ENCODE assay signal across 8 mouse cellular contexts in the genomic region with DNA sequence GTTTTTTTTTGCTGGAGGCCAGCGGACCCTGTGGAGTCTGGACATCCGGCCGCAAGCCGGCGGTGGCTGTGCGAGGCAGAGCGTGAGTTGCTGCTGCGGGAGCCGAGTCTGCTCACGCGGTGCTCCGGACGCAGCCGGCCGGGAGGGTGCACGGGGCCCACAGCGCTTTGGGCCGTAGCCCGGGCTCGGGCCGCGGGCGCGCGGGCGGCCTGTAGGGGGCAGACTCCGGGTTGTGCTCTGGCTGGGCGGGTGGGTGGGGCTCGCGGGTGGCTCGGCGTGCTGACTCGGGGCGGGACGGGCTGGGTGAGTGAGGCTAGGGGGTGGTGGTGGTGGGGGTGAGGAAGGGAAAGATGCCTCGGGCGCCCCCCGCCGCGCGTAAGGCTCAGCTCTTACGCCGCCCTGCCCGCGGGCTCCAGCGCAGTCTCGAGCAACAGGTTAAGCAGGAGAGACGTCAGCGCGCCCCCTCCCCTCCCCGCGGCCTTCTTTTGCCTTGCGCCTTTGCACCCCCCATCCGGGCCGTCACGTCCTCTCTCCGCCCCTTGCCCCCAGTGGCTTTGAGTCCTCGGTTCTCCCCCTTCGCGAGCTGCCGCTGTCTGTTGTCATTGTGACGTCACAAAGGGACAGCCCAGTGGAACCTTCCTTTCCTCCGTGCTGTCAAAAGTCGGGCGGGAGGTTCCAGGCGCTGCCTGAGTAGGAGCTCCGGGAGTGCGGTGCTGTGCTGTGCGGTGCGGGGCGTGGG. TPM values are rescaled to one million over a fixed set of nuclear protein-coding genes. Genes with fewer than 3 reads are reported as not detected.
DNase-seq lines count a peak whose midpoint lies in the region; ATAC-seq lines count a peak whose summit lies in the region.

No protein-coding gene starts in this region.

- no peaks in the 10 kb centered on the region for H3K27me3 ChIP-seq in hindbrain, embryonic 15.5 days
- H3K27me3 ChIP-seq in megakaryocyte, embryonic 14.5 days (replicated peaks): no peaks in the 10 kb centered on the region

- H3K4me3 ChIP-seq in hindbrain, embryonic 15.5 days: peak overlapping the region; percentile 93
- H3K4me3 ChIP-seq in megakaryocyte, embryonic 14.5 days (replicated peaks): peak overlapping the region; percentile 98

- peak overlapping the region; percentile 83 for H3K9ac ChIP-seq in hindbrain, embryonic 15.5 days

- DNase-seq in WW6 (ENCODE audit: low read depth, low spot score): peak; percentile 88
- DNase-seq in cerebellum, postnatal 36 days: peak; percentile 82 to 89
- DNase-seq in frontal cortex, postnatal 36 days (ENCODE audit: low spot score in 2 of 2): peak; percentile 62 to 63
- peak; percentile 53 to 61 for DNase-seq in left cerebral cortex, adult 8-10 months (ENCODE audit: low spot score in 2 of 2)
- DNase-seq in right cerebral cortex, adult 2 months (ENCODE audit: low spot score in 2 of 2): peak; percentile 60 to 75
- DNase-seq in urinary bladder, postnatal 14 days (ENCODE audit: low spot score): peak; percentile 88

- H3K36me3 ChIP-seq in hindbrain, embryonic 15.5 days: no peaks in the 10 kb centered on the region
- peaks cover 30% of the 10 kb centered on the region for H3K36me3 ChIP-seq in megakaryocyte, embryonic 14.5 days (replicated peaks; ENCODE audit: low read length)

- H3K9me3 ChIP-seq in hindbrain, embryonic 15.5 days: no peaks in the 10 kb centered on the region
- H3K9me3 ChIP-seq in megakaryocyte, embryonic 14.5 days: no peaks in the 10 kb centered on the region

- peak; percentile 17; the same call in 1 of the 2 replicates for ATAC-seq in hindbrain, embryonic 15.5 days (ENCODE audit: low FRiP score, low read depth)

- H3K4me1 ChIP-seq in hindbrain, embryonic 15.5 days (replicated peaks): peaks cover 38% of the 10 kb centered on the region
- H3K4me1 ChIP-seq in megakaryocyte, embryonic 14.5 days: peaks cover 53% of the 10 kb centered on the region

- peak overlapping the region; percentile 91 for H3K4me2 ChIP-seq in hindbrain, embryonic 15.5 days

- WGBS in hindbrain, embryonic 15.5 days: under 1% methylated on average over 59 of the region's 71 CpGs

- H3K27ac ChIP-seq in hindbrain, embryonic 15.5 days (replicated peaks): peak overlapping the region; percentile 71

RNA-seq across cellular contexts. Expression of a gene that starts 4.3 kb away (rescaled TPM):
- polyA plus RNA-seq in hindbrain, embryonic 15.5 days (2015; fragmentation: Nextera tagmentation; extraction: Ambion mirVana): 34.7 and 38.3 TPM in 2 replicates
- 10 to 100 TPM; 29.5 to 37.8 (median 33.3) TPM for total RNA-seq in left cerebral cortex, adult 8-10 months (2022)
- polyA plus RNA-seq in megakaryocyte, embryonic 14.5 days (2012; ENCODE audit: insufficient read depth, low replicate concordance): 68.2 and 178 TPM in 2 replicates

Comparison
In these comparisons a context has a peak if more than half of its experiments do, and no peak if none do; other contexts are left out.
1. Peak in every context shown above with its lines: DNase-seq, ATAC-seq, H3K4me3 ChIP-seq and H3K27ac ChIP-seq.